Mouse (Mus musculus): ENCODE data around the gene Msn. TPM values are rescaled to one million over a fixed set of nuclear protein-coding genes. Genes with fewer than 3 reads are reported as not detected.
"Not testable (repeated sequence)": the region's sequence is repeated elsewhere in the genome, so short reads cannot be mapped to it uniquely, and the experiment has no call there.

Gene Msn
- polyA plus RNA-seq, 1 experiment from 2014 or later: 107 TPM

- no peak for ATAC-seq (replicated peaks; ENCODE audit: low FRiP score)
- no peak for DNase-seq (ENCODE audit: low spot score)
- 91% methylated on average over 2 of the region's 2 CpGs for WGBS
Measured at GRCm38 (mm10) chrX:96171645-96172388, 76.0 kb downstream of the Msn start.

GRCm38 (mm10) chrX:96178437-96178836 lies 82.6 kb downstream of the Msn start:
- H3K9ac ChIP-seq (ENCODE audit: low read length): no peak overlapping the region
- 17% methylated on average over 1 of the region's 1 CpGs for WGBS
- ATAC-seq (replicated peaks; ENCODE audit: low FRiP score): no peak
- no peaks in the 10 kb centered on the region for H3K36me3 ChIP-seq (ENCODE audit: control insufficient read depth, insufficient read depth, low read length)
- no peaks in the 10 kb centered on the region for H3K9me3 ChIP-seq (ENCODE audit: control insufficient read depth, low read length)
- H3K4me3 ChIP-seq (ENCODE audit: low read depth, low read length): no peak overlapping the region
- no peak for DNase-seq (ENCODE audit: low spot score)
- no peaks in the 10 kb centered on the region for H3K27me3 ChIP-seq (ENCODE audit: control insufficient read depth, insufficient read depth, low read length)
- H3K27ac ChIP-seq (ENCODE audit: low read depth, low read length): no peak overlapping the region
- no peaks in the 10 kb centered on the region for H3K4me1 ChIP-seq (replicated peaks; ENCODE audit: control insufficient read depth, insufficient read depth, low read length)
- no peak overlapping the region for H3K4me2 ChIP-seq (ENCODE audit: low read depth, low read length, severe bottlenecking)

More at GRCm38 (mm10) chrX:96171645-96172388, 76.0 kb downstream of the Msn start:
- Histone ChIP-seq H3K36me3 (ENCODE audit: control insufficient read depth, insufficient read depth, low read length) (no peaks in the 10 kb centered on the region), H3K4me1 (replicated peaks; ENCODE audit: control insufficient read depth, insufficient read depth, low read length) (no peaks in the 10 kb centered on the region), H3K27me3 (ENCODE audit: control insufficient read depth, insufficient read depth, low read length) (no peaks in the 10 kb centered on the region), H3K9ac (ENCODE audit: low read length) (no peak overlapping the region), H3K4me3 (ENCODE audit: low read depth, low read length) (no peak overlapping the region), H3K27ac (ENCODE audit: low read depth, low read length) (no peak overlapping the region), H3K9me3 (ENCODE audit: control insufficient read depth, low read length) (no peaks in the 10 kb centered on the region), H3K4me2 (ENCODE audit: low read depth, low read length, severe bottlenecking) (no peak overlapping the region)

GRCm38 (mm10) chrX:96184100-96184732 lies 88.4 kb downstream of the Msn start:
- Histone ChIP-seq H3K4me2 (ENCODE audit: low read depth, low read length, severe bottlenecking) (no peak overlapping the region), H3K4me1 (replicated peaks; ENCODE audit: control insufficient read depth, insufficient read depth, low read length) (no peaks in the 10 kb centered on the region), H3K27ac (ENCODE audit: low read depth, low read length) (no peak overlapping the region), H3K4me3 (ENCODE audit: low read depth, low read length) (no peak overlapping the region), H3K36me3 (ENCODE audit: control insufficient read depth, insufficient read depth, low read length) (no peaks in the 10 kb centered on the region), H3K9me3 (ENCODE audit: control insufficient read depth, low read length) (no peaks in the 10 kb centered on the region), H3K27me3 (ENCODE audit: control insufficient read depth, insufficient read depth, low read length) (no peaks in the 10 kb centered on the region), H3K9ac (ENCODE audit: low read length) (no peak overlapping the region)
- ATAC-seq (replicated peaks; ENCODE audit: low FRiP score) (no peak), DNase-seq (ENCODE audit: low spot score) (no peak)
- WGBS: 79% methylated on average over 5 of the region's 5 CpGs

- not testable (repeated sequence) for H3K9me3 ChIP-seq (ENCODE audit: control insufficient read depth, low read length); H3K36me3 ChIP-seq (ENCODE audit: control insufficient read depth, insufficient read depth, low read length); H3K27ac ChIP-seq (ENCODE audit: low read depth, low read length); H3K4me2 ChIP-seq (ENCODE audit: low read depth, low read length, severe bottlenecking); H3K4me3 ChIP-seq (ENCODE audit: low read depth, low read length); H3K9ac ChIP-seq (ENCODE audit: low read length); ATAC-seq (replicated peaks; ENCODE audit: low FRiP score); H3K27me3 ChIP-seq (ENCODE audit: control insufficient read depth, insufficient read depth, low read length); DNase-seq (ENCODE audit: low spot score); H3K4me1 ChIP-seq (replicated peaks; ENCODE audit: control insufficient read depth, insufficient read depth, low read length)
- 83% methylated on average over 3 of the region's 3 CpGs for WGBS
Measured at GRCm38 (mm10) chrX:96205143-96205542, 109.3 kb downstream of the Msn start.

GRCm38 (mm10) chrX:96206872-96207271 lies 111.0 kb downstream of the Msn start:
- Histone ChIP-seq H3K4me1 (replicated peaks; ENCODE audit: control insufficient read depth, insufficient read depth, low read length) (no peaks in the 10 kb centered on the region), H3K27ac (ENCODE audit: low read depth, low read length) (no peak overlapping the region), H3K36me3 (ENCODE audit: control insufficient read depth, insufficient read depth, low read length) (no peaks in the 10 kb centered on the region), H3K9me3 (ENCODE audit: control insufficient read depth, low read length) (no peaks in the 10 kb centered on the region), H3K9ac (ENCODE audit: low read length) (no peak overlapping the region), H3K27me3 (ENCODE audit: control insufficient read depth, insufficient read depth, low read length) (no peaks in the 10 kb centered on the region), H3K4me2 (ENCODE audit: low read depth, low read length, severe bottlenecking) (no peak overlapping the region), H3K4me3 (ENCODE audit: low read depth, low read length) (no peak overlapping the region)
- WGBS: 50% methylated on average over 1 of the region's 1 CpGs
- no peak for DNase-seq (ENCODE audit: low spot score)
- ATAC-seq (replicated peaks; ENCODE audit: low FRiP score): no peak

- no peak overlapping the region for H3K27ac ChIP-seq (ENCODE audit: low read depth, low read length)
- WGBS: 46% methylated on average over 1 of the region's 1 CpGs
- DNase-seq (ENCODE audit: low spot score) (no peak), ATAC-seq (replicated peaks; ENCODE audit: low FRiP score) (no peak)
- no peaks in the 10 kb centered on the region for H3K27me3 ChIP-seq (ENCODE audit: control insufficient read depth, insufficient read depth, low read length)
- H3K36me3 ChIP-seq (ENCODE audit: control insufficient read depth, insufficient read depth, low read length): no peaks in the 10 kb centered on the region
- H3K4me3 ChIP-seq (ENCODE audit: low read depth, low read length): no peak overlapping the region
- no peaks in the 10 kb centered on the region for H3K4me1 ChIP-seq (replicated peaks; ENCODE audit: control insufficient read depth, insufficient read depth, low read length)
- no peak overlapping the region for H3K9ac ChIP-seq (ENCODE audit: low read length)
- no peak overlapping the region for H3K4me2 ChIP-seq (ENCODE audit: low read depth, low read length, severe bottlenecking)
- H3K9me3 ChIP-seq (ENCODE audit: control insufficient read depth, low read length): no peaks in the 10 kb centered on the region
Measured at GRCm38 (mm10) chrX:96218088-96218487, 122.2 kb downstream of the Msn start.

Other genes starting within 250 kb of the Msn start
- 47.5 and 48.6 TPM in 2 replicates for gene Las1l, start 139.1 kb upstream of the Msn start, polyA plus RNA-seq (2014; fragmentation: Nextera tagmentation; extraction: Ambion mirVana)
- gene Vsig4, start 197.4 kb downstream of the Msn start, polyA plus RNA-seq (2014; fragmentation: Nextera tagmentation; extraction: Ambion mirVana): not detected in 2 replicates